Comparison of ENCODE assay signal across 30 mouse cellular contexts in genomic region chr11:76361422-76361821, GRCm38 (mm10). TPM values are rescaled to one million over a fixed set of nuclear protein-coding genes. Genes with fewer than 3 reads are reported as not detected.
DNase-seq lines count a peak whose midpoint lies in the region; ATAC-seq lines count a peak whose summit lies in the region.
"Had no signal": no experiment of that assay in that cellular context is flagged by ENCODE, and none has a peak within 500 bp of the region (broad histone marks: within the 10 kb centered on the region; RNA-seq: fewer than 3 reads in every experiment).

No protein-coding gene starts in this region.

- no peak overlapping the region for H3K4me3 ChIP-seq in forebrain, embryonic 10.5 days
- no peak overlapping the region for H3K4me3 ChIP-seq in forebrain, embryonic 14.5 days (ENCODE audit: low read depth, low read length)
- H3K4me3 ChIP-seq in midbrain, embryonic 10.5 days = no peak overlapping the region
- H3K4me3 ChIP-seq in midbrain, embryonic 15.5 days = no peak overlapping the region
- H3K4me3 ChIP-seq in liver, embryonic 11.5 days (ENCODE audit: low read depth, low read length) = no peak overlapping the region
- H3K4me3 ChIP-seq: embryonic facial prominence, embryonic 12.5 days; embryonic facial prominence, embryonic 15.5 days; forebrain, embryonic 12.5 days; heart, embryonic 12.5 days; heart, embryonic 15.5 days; hindbrain, embryonic 10.5 days; hindbrain, embryonic 13.5 days; intestine, embryonic 15.5 days had no signal

- 0 out of 2 replicates have a peak overlapping the region, but pooled peaks have one; percentile 27 for H3K27ac ChIP-seq in forebrain, embryonic 10.5 days
- no peak overlapping the region for H3K27ac ChIP-seq in forebrain, embryonic 14.5 days (ENCODE audit: low read depth, low read length)
- H3K27ac ChIP-seq in midbrain, embryonic 10.5 days (replicated peaks) = peak overlapping the region; percentile 23; the same call in 1 of the 2 replicates
- H3K27ac ChIP-seq in midbrain, embryonic 15.5 days = no peak overlapping the region
- no peak overlapping the region; the same call in 1 of the 2 replicates for H3K27ac ChIP-seq in liver, embryonic 11.5 days (ENCODE audit: low read depth, low read length)
- H3K27ac ChIP-seq: embryonic facial prominence, embryonic 15.5 days; forebrain, embryonic 12.5 days; heart, embryonic 15.5 days; hindbrain, embryonic 10.5 days; hindbrain, embryonic 13.5 days had no signal

- H3K4me2 ChIP-seq in forebrain, embryonic 14.5 days (ENCODE audit: low read length) = no peak overlapping the region
- H3K4me2 ChIP-seq in midbrain, embryonic 15.5 days = no peak overlapping the region
- no peak overlapping the region for H3K4me2 ChIP-seq in liver, embryonic 11.5 days
- H3K4me2 ChIP-seq: embryonic facial prominence, embryonic 12.5 days; embryonic facial prominence, embryonic 15.5 days; forebrain, embryonic 12.5 days; heart, embryonic 12.5 days; heart, embryonic 15.5 days; hindbrain, embryonic 13.5 days; intestine, embryonic 15.5 days had no signal

- no peaks in the 10 kb centered on the region for H3K27me3 ChIP-seq in forebrain, embryonic 10.5 days (ENCODE audit: poor library complexity, severe bottlenecking)
- no peaks in the 10 kb centered on the region for H3K27me3 ChIP-seq in forebrain, embryonic 14.5 days (replicated peaks; ENCODE audit: control insufficient read depth, insufficient read depth, low read length)
- H3K27me3 ChIP-seq in midbrain, embryonic 10.5 days (ENCODE audit: low read depth, poor library complexity, severe bottlenecking) = no peaks in the 10 kb centered on the region
- no peaks in the 10 kb centered on the region for H3K27me3 ChIP-seq in midbrain, embryonic 15.5 days (replicated peaks)
- H3K27me3 ChIP-seq in liver, embryonic 11.5 days (replicated peaks; ENCODE audit: control insufficient read depth, insufficient read depth, low read length) = no peaks in the 10 kb centered on the region
- H3K27me3 ChIP-seq: CH12.LX; embryonic facial prominence, embryonic 12.5 days; embryonic facial prominence, embryonic 15.5 days; forebrain, embryonic 12.5 days; heart, embryonic 12.5 days; heart, embryonic 15.5 days; hindbrain, embryonic 13.5 days; intestine, embryonic 15.5 days; Patski had no signal

- ATAC-seq in forebrain, embryonic 14.5 days = no peak
- no peak for ATAC-seq in midbrain, embryonic 15.5 days (replicated peaks)
- ATAC-seq in liver, embryonic 11.5 days (replicated peaks; ENCODE audit: low FRiP score) = no peak
- ATAC-seq: forebrain, embryonic 16.5 days; hindbrain, embryonic 16.5 days; intestine, embryonic 15.5 days; Patski had no signal

- H3K4me1 ChIP-seq in forebrain, embryonic 10.5 days = peaks cover 88% of the 10 kb centered on the region
- peaks cover 19% of the 10 kb centered on the region for H3K4me1 ChIP-seq in forebrain, embryonic 14.5 days (ENCODE audit: control insufficient read depth, insufficient read depth, low read length)
- peaks cover 88% of the 10 kb centered on the region for H3K4me1 ChIP-seq in midbrain, embryonic 10.5 days
- peaks cover 38% of the 10 kb centered on the region for H3K4me1 ChIP-seq in midbrain, embryonic 15.5 days
- 0 out of 2 replicates have a peak, but pooled peaks cover 4% of the 10 kb centered on the region for H3K4me1 ChIP-seq in liver, embryonic 11.5 days (replicated peaks; ENCODE audit: control insufficient read depth, insufficient read depth, low read length)

- H3K9me3 ChIP-seq in forebrain, embryonic 10.5 days = no peaks in the 10 kb centered on the region
- H3K9me3 ChIP-seq in forebrain, embryonic 14.5 days (replicated peaks; ENCODE audit: control insufficient read depth, low read length) = no peaks in the 10 kb centered on the region
- no peaks in the 10 kb centered on the region for H3K9me3 ChIP-seq in midbrain, embryonic 10.5 days (replicated peaks)
- no peaks in the 10 kb centered on the region for H3K9me3 ChIP-seq in midbrain, embryonic 15.5 days
- H3K9me3 ChIP-seq in liver, embryonic 11.5 days (ENCODE audit: control insufficient read depth, low read length) = no peaks in the 10 kb centered on the region
- H3K9me3 ChIP-seq: embryonic facial prominence, embryonic 12.5 days; embryonic facial prominence, embryonic 15.5 days; forebrain, embryonic 12.5 days; G1E; heart, embryonic 12.5 days; heart, embryonic 15.5 days; hindbrain, embryonic 10.5 days; hindbrain, embryonic 13.5 days; intestine, embryonic 15.5 days had no signal

- 72% methylated on average over 4 of the region's 4 CpGs for WGBS in forebrain, embryonic 10.5 days
- WGBS in forebrain, embryonic 14.5 days = 87% methylated on average over 4 of the region's 4 CpGs
- 82% methylated on average over 4 of the region's 4 CpGs for whole genome bisulfite sequencing in midbrain, embryonic 10.5 days
- WGBS in midbrain, embryonic 15.5 days = 79% methylated on average over 4 of the region's 4 CpGs
- 66% methylated on average over 4 of the region's 4 CpGs for WGBS in liver, embryonic 11.5 days

- DNase-seq in adrenal gland, adult 2 months = peak; percentile 62
- DNase-seq in adrenal gland, postnatal 10 days = no peak
- DNase-seq in forebrain, embryonic 10.5 days (ENCODE audit: extremely low spot score, low spot score) = no peak
- no peak for DNase-seq in forebrain, embryonic 14.5 days (ENCODE audit: low spot score)
- no peak for DNase-seq in midbrain, embryonic 10.5 days (ENCODE audit: low spot score)
- no peak for DNase-seq in liver, embryonic 11.5 days (ENCODE audit: low spot score)
- DNase-seq: B cell, adult 2 months; cerebellum, adult 11 months; cerebellum, adult 2 months; cerebellum, adult 9-11 months; cerebellum, postnatal 25 days; gastrocnemius, postnatal 25 days; heart, adult 18-20 months; heart, postnatal 10 days; heart, postnatal 36 days; kidney, adult 11 months had no signal

- no peak overlapping the region for H3K9ac ChIP-seq in forebrain, embryonic 14.5 days (ENCODE audit: low read length)
- no peak overlapping the region for H3K9ac ChIP-seq in midbrain, embryonic 15.5 days
- no peak overlapping the region for H3K9ac ChIP-seq in liver, embryonic 11.5 days (ENCODE audit: low read depth, low read length)
- H3K9ac ChIP-seq: embryonic facial prominence, embryonic 12.5 days; embryonic facial prominence, embryonic 15.5 days; forebrain, embryonic 12.5 days; heart, embryonic 12.5 days; heart, embryonic 15.5 days; hindbrain, embryonic 13.5 days; intestine, embryonic 15.5 days had no signal

- peaks cover 20% of the 10 kb centered on the region for H3K36me3 ChIP-seq in forebrain, embryonic 10.5 days (replicated peaks)
- H3K36me3 ChIP-seq in forebrain, embryonic 14.5 days (ENCODE audit: control insufficient read depth, insufficient read depth, low read length) = no peaks in the 10 kb centered on the region
- peaks cover 14% of the 10 kb centered on the region for H3K36me3 ChIP-seq in midbrain, embryonic 10.5 days
- no peaks in the 10 kb centered on the region for H3K36me3 ChIP-seq in midbrain, embryonic 15.5 days (replicated peaks)
- H3K36me3 ChIP-seq in liver, embryonic 11.5 days (ENCODE audit: control insufficient read depth, insufficient read depth, low read length) = no peaks in the 10 kb centered on the region
- H3K36me3 ChIP-seq: G1E; heart, embryonic 15.5 days; intestine, embryonic 15.5 days had no signal

RNA-seq across cellular contexts. Expression of gene Nxn, which starts 37.5 kb away (rescaled TPM):
- 10 to 100 TPM; 28.9 to 31.6 TPM for total RNA-seq in adrenal gland, adult 2 months (2021)
- 21.5 and 25.2 TPM in 2 replicates for polyA plus RNA-seq in adrenal gland, adult 2 months (2012; rRNA removed)
- total RNA-seq in adrenal gland, postnatal 10 days (2021) = 10 to 100 TPM; 22.5 to 25.0 TPM
- 55.4 and 62.3 TPM in 2 replicates for polyA plus RNA-seq in forebrain, embryonic 10.5 days (2016; fragmentation: Nextera tagmentation; extraction: Ambion mirVana)
- 19.3 and 21.2 TPM in 2 replicates for polyA plus RNA-seq in forebrain, embryonic 14.5 days (2014; fragmentation: Nextera tagmentation; extraction: Ambion mirVana)
- 59.3 and 59.5 TPM in 2 replicates for polyA plus RNA-seq in midbrain, embryonic 10.5 days (2016; fragmentation: Nextera tagmentation; extraction: Ambion mirVana)
- 22.3 and 23.1 TPM in 2 replicates for polyA plus RNA-seq in midbrain, embryonic 15.5 days (2015; fragmentation: Nextera tagmentation; extraction: Ambion mirVana)
- polyA plus RNA-seq in liver, embryonic 11.5 days (2014; fragmentation: Nextera tagmentation; extraction: Ambion mirVana) = 11.8 and 12.0 TPM in 2 replicates

RNA-seq across cellular contexts. Expression of gene Timm22, which starts 45.3 kb away (rescaled TPM):
- total RNA-seq in adrenal gland, adult 2 months (2021) = 10 to 100 TPM; 37.9 to 53.7 TPM
- 13.8 and 21.4 TPM in 2 replicates for polyA plus RNA-seq in adrenal gland, adult 2 months (2012; rRNA removed)
- 10 to 100 TPM; 45.2 to 47.5 TPM for total RNA-seq in adrenal gland, postnatal 10 days (2021)
- polyA plus RNA-seq in forebrain, embryonic 10.5 days (2016; fragmentation: Nextera tagmentation; extraction: Ambion mirVana) = 127 and 128 TPM in 2 replicates
- 125 TPM in 2 replicates for polyA plus RNA-seq in forebrain, embryonic 14.5 days (2014; fragmentation: Nextera tagmentation; extraction: Ambion mirVana)
- polyA plus RNA-seq in midbrain, embryonic 10.5 days (2016; fragmentation: Nextera tagmentation; extraction: Ambion mirVana) = 127 and 128 TPM in 2 replicates
- polyA plus RNA-seq in midbrain, embryonic 15.5 days (2015; fragmentation: Nextera tagmentation; extraction: Ambion mirVana) = 103 and 109 TPM in 2 replicates
- polyA plus RNA-seq in liver, embryonic 11.5 days (2014; fragmentation: Nextera tagmentation; extraction: Ambion mirVana) = 91.2 and 91.9 TPM in 2 replicates

Comparison
In these comparisons a context has a peak if more than half of its experiments do, and no peak if none do; other contexts are left out.
1. H3K27ac ChIP-seq: peak in forebrain, embryonic 10.5 days (single experiment) and midbrain, embryonic 10.5 days (single experiment); none in forebrain, embryonic 14.5 days (single experiment), midbrain, embryonic 15.5 days (single experiment) and liver, embryonic 11.5 days (single experiment).